Mouse (Mus musculus) stomach, postnatal 0 days (tissue): ENCODE results near the gene Ppp1cb.

Source experiments
- CTCF ChIP-seq: IDR thresholded peaks from 2 replicates; pipeline ENCODE4 v1.5.1; 2016; ENCODE audit warnings: antibody characterized with exemption, low read depth, mild to moderate bottlenecking, moderate library complexity
- EP300 ChIP-seq: optimal IDR thresholded peaks from 2 replicates; pipeline ENCODE3; 2016; ENCODE audit warnings: antibody characterized with exemption

- TF ChIP-seq CTCF (no peak), EP300 (no peak)
Observed at GRCm38 (mm10) chr5:32564697-32565096, 106.1 kb downstream of the Ppp1cb start.
